ENCODE assay signal across 28 mouse cellular contexts in the genomic region with DNA sequence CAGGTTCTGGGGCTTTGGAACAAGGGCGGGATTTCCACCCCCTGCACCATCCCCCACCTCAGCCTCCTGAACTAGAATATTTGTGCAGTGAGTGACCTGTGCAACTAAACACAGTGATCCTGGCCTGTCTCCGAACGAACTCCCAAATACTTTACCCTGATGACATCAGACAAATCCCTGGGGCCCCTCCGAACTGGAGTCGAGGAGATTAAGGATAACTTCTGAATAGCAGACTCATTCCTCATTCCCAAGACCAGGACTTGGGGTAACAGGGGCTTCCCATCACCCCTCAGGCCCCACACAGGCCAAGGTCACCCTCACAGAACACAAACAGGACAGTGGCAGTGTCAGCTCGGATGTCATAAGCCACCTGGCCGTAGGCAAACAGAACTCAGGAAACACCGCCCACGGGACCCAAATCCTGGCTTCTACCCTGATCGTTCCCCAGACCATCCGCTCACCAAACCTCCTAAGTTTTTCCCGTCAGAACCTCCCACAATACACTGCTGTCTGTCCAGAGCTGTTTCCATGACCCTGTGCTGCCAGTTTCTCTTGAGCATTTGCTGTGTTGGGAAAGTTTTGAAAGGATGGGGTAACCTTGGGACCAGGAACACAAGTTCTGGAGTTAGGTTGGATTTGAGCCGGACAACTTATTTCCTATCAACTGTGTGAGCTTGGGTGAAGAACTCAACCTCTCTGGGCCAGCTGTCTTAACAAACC. TPM values are rescaled to one million over a fixed set of nuclear protein-coding genes. Genes with fewer than 3 reads are reported as not detected.
DNase-seq lines count a peak whose midpoint lies in the region; ATAC-seq lines count a peak whose summit lies in the region.
"Had no signal": no experiment of that assay in that cellular context is flagged by ENCODE, and none has a peak within 500 bp of the region (broad histone marks: within the 10 kb centered on the region; RNA-seq: fewer than 3 reads in every experiment).

No protein-coding gene starts in this region.

- no peak overlapping the region for H3K4me3 ChIP-seq in kidney, embryonic 16.5 days (ENCODE audit: low read length)
- no peak overlapping the region for H3K4me3 ChIP-seq in liver, embryonic 12.5 days
- H3K4me3 ChIP-seq: embryonic facial prominence, embryonic 15.5 days; hindbrain, embryonic 13.5 days; megakaryocyte, embryonic 14.5 days; midbrain, embryonic 15.5 days; myocyte had no signal

- ATAC-seq in kidney, embryonic 16.5 days (ENCODE audit: low FRiP score, low TSS enrichment): no peak
- peak; percentile 53 for ATAC-seq in liver, embryonic 12.5 days
- ATAC-seq: CD4-positive, CD25-positive, alpha-beta regulatory T cell, adult 4 months; forebrain, embryonic 16.5 days; midbrain, embryonic 15.5 days had no signal

- H3K36me3 ChIP-seq in kidney, embryonic 16.5 days (ENCODE audit: insufficient read depth, low read length): no peaks in the 10 kb centered on the region
- H3K36me3 ChIP-seq in liver, embryonic 12.5 days: no peaks in the 10 kb centered on the region
- H3K36me3 ChIP-seq: embryonic facial prominence, embryonic 15.5 days; hindbrain, embryonic 13.5 days; midbrain, embryonic 15.5 days had no signal

- H3K9me3 ChIP-seq in kidney, embryonic 16.5 days (ENCODE audit: low read length): no peaks in the 10 kb centered on the region
- H3K9me3 ChIP-seq in liver, embryonic 12.5 days (replicated peaks): no peaks in the 10 kb centered on the region
- H3K9me3 ChIP-seq: embryonic facial prominence, embryonic 15.5 days; hindbrain, embryonic 13.5 days; midbrain, embryonic 15.5 days had no signal

- no peaks in the 10 kb centered on the region; the same call in 1 of the 2 replicates for H3K27me3 ChIP-seq in kidney, embryonic 16.5 days (ENCODE audit: insufficient read depth, low read length)
- peaks cover 19% of the 10 kb centered on the region for H3K27me3 ChIP-seq in liver, embryonic 12.5 days (replicated peaks)
- H3K27me3 ChIP-seq: embryonic facial prominence, embryonic 15.5 days; midbrain, embryonic 15.5 days had no signal

- intact Hi-C loops in heart, postnatal 14 days (cut with DNase I): loop anchor here (10.0 kb wide), 3 partner anchors 185 to 285 kb away; a partner anchor contains a TSS

- 0 out of 2 replicates have a peak overlapping the region, but pooled peaks have one; percentile 14 for H3K4me2 ChIP-seq in kidney, embryonic 16.5 days (replicated peaks; ENCODE audit: low read depth, low read length)
- H3K4me2 ChIP-seq in liver, embryonic 12.5 days: 0 out of 2 replicates have a peak overlapping the region, but pooled peaks have one; percentile 19
- H3K4me2 ChIP-seq: embryonic facial prominence, embryonic 15.5 days; hindbrain, embryonic 13.5 days; midbrain, embryonic 15.5 days had no signal

- 0 out of 2 replicates have a peak, but pooled peaks cover 3% of the 10 kb centered on the region for H3K4me1 ChIP-seq in kidney, embryonic 16.5 days (ENCODE audit: insufficient read depth, low read length)
- H3K4me1 ChIP-seq in liver, embryonic 12.5 days: peaks cover 32% of the 10 kb centered on the region
- H3K4me1 ChIP-seq: embryonic facial prominence, embryonic 15.5 days had no signal

- H3K9ac ChIP-seq in kidney, embryonic 16.5 days (replicated peaks; ENCODE audit: low read length): no peak overlapping the region
- H3K9ac ChIP-seq in liver, embryonic 12.5 days: no peak overlapping the region
- H3K9ac ChIP-seq: embryonic facial prominence, embryonic 15.5 days; hindbrain, embryonic 13.5 days; midbrain, embryonic 15.5 days had no signal

- 55% methylated on average over 13 of the region's 13 CpGs for WGBS in kidney, embryonic 16.5 days
- 63% methylated on average over 13 of the region's 13 CpGs for WGBS in liver, embryonic 12.5 days (ENCODE audit: insufficient replicate concordance)

- DNase-seq in heart, adult 18-20 months: peak; percentile 25 to 31
- no peak for DNase-seq in heart, postnatal 14 days
- no peak for DNase-seq in kidney, postnatal 10 days
- peak; percentile 55 for DNase-seq in yolk sac, embryonic 10.5 days (ENCODE audit: low spot score)
- DNase-seq in cerebellum, adult 9-11 months: no peak
- no peak for DNase-seq in layer of hippocampus, postnatal 36 days
- DNase-seq: adrenal gland, postnatal 25 days; cerebellum, adult 11 months; cerebellum, postnatal 36 days; gastrocnemius, postnatal 36 days; left cerebral cortex, postnatal 4 days; lung, adult 18-20 months; lung, postnatal 14 days; spleen, adult 18-20 months; thymus, postnatal 36 days had no signal

- H3K27ac ChIP-seq in kidney, embryonic 16.5 days (ENCODE audit: low read length): peak overlapping the region; percentile 69; the same call in 1 of the 2 replicates
- peak overlapping the region; percentile 52 for H3K27ac ChIP-seq in liver, embryonic 12.5 days
- H3K27ac ChIP-seq: embryonic facial prominence, embryonic 15.5 days; hindbrain, embryonic 13.5 days; midbrain, embryonic 15.5 days had no signal

RNA-seq across cellular contexts. Expression of a gene that starts 32.9 kb away (rescaled TPM):
- not detected for total RNA-seq in heart, adult 18-20 months (2021)
- under 1 TPM in 1 of 2 experiments, not detected in 1; 0.05 TPM for total RNA-seq in heart, postnatal 14 days (2021)
- polyA plus RNA-seq in kidney, embryonic 16.5 days (2015; fragmentation: Nextera tagmentation; extraction: Ambion mirVana): 25.0 and 25.8 TPM in 2 replicates
- 15.1 and 15.4 TPM in 2 replicates for polyA plus RNA-seq in liver, embryonic 12.5 days (2016; fragmentation: Nextera tagmentation; extraction: Ambion mirVana)
- total RNA-seq in layer of hippocampus, postnatal 36 days (2021): not detected
- total RNA-seq: adrenal gland, postnatal 25 days; gastrocnemius, postnatal 36 days; layer of hippocampus, adult 8-10 months; left cerebral cortex, adult 18-20 months; left cerebral cortex, postnatal 4 days had no signal
- polyA plus RNA-seq: CD4-positive, CD25-positive, alpha-beta regulatory T cell, adult 4 months; embryonic facial prominence, embryonic 15.5 days; midbrain, embryonic 15.5 days; myocyte; neural tube, embryonic 14.5 days had no signal

RNA-seq across cellular contexts. Expression of a gene that starts 47.4 kb away (rescaled TPM):
- total RNA-seq in heart, adult 18-20 months (2021): not detected
- total RNA-seq in heart, postnatal 14 days (2021): not detected
- 43.8 and 46.4 TPM in 2 replicates for polyA plus RNA-seq in kidney, embryonic 16.5 days (2015; fragmentation: Nextera tagmentation; extraction: Ambion mirVana)
- polyA plus RNA-seq in liver, embryonic 12.5 days (2016; fragmentation: Nextera tagmentation; extraction: Ambion mirVana): not detected in 2 replicates
- total RNA-seq in layer of hippocampus, postnatal 36 days (2021): not detected
- total RNA-seq: adrenal gland, postnatal 25 days; gastrocnemius, postnatal 36 days; layer of hippocampus, adult 8-10 months; left cerebral cortex, adult 18-20 months had no signal
- polyA plus RNA-seq: CD4-positive, CD25-positive, alpha-beta regulatory T cell, adult 4 months; forebrain, embryonic 16.5 days; heart, embryonic 16.5 days; hindbrain, embryonic 13.5 days; midbrain, embryonic 15.5 days had no signal

Comparison
In these comparisons a context has a peak if more than half of its experiments do, and no peak if none do; other contexts are left out.
1. DNase-seq: peak in heart, adult 18-20 months (2 of 2) and yolk sac, embryonic 10.5 days (single experiment); none in heart, postnatal 14 days (0 of 2), kidney, postnatal 10 days (single experiment), cerebellum, adult 9-11 months (single experiment) and layer of hippocampus, postnatal 36 days (0 of 2).